Mouse (Mus musculus): Measurements from ENCODE around the gene Fignl1.

DNA sequence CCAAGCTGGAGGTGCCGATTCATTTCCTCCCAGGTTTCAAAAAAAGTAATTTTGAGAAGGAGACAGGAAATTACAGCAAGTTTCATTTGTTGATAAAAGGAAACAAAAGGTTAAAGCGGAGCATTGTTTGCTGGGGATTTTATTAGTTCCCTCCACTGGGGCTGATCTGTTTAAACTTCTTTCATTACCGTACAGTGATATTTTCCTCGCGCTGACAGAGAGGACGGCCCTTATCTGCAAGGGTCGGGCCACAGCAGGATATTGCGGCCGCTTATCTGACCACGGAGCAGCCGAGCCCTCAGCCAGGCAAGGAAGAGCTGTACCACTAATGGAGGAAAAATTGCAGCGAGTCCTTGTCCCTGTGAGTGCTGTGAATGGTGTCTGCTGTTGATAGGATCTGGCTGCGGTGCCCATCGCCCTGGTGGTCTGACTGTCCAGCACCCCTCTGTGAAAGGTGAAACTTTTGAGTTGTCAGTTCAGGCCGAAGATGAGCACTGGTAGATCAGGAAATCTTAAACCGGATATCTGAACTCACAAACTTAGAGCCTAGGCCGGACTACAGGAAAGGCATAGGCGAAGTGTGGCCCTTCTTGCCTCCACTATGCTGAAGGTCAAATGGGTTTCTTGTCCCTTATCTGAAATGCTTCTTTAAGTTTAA is 28.1 kb upstream of the Fignl1 start:
- TF ChIP-seq CTCF (IDR thresholded peaks at IDR 0.05; ENCODE audit: low read depth, low read length) (no peak), EP300 (IDR thresholded peaks at IDR 0.05; ENCODE audit: insufficient read depth, low read depth, low read length) (no peak)
